Mouse (Mus musculus) thymus, adult 2 months (tissue): Measurements from ENCODE around the gene Lin7a.

Experiments
- CTCF ChIP-seq: fragments of 200-500 bp; IDR thresholded peaks from 2 replicates; pipeline ENCODE4 v1.5.1; 2012; ENCODE audit warnings: mild to moderate bottlenecking, control low read depth, low read length, moderate library complexity, borderline replicate concordance; ENCODE audit not compliant: control insufficient read depth, poor library complexity, insufficient read depth; ENCODE audit errors: extremely low read depth
- POLR2A ChIP-seq: fragments of 200-500 bp; IDR thresholded peaks from 2 replicates; pipeline ENCODE4 v1.6.1; 2012; ENCODE audit warnings: mild to moderate bottlenecking, low read length, control low read depth, moderate library complexity; ENCODE audit not compliant: control insufficient read depth, poor library complexity, insufficient read depth; ENCODE audit errors: extremely low read depth

GRCm38 (mm10) chr10:107256451-107256960, 15.0 kb upstream of the Lin7a start:
- TF ChIP-seq POLR2A, result no peak
- TF ChIP-seq CTCF, result no peak
